Mouse (Mus musculus): ENCODE data around the gene Ntn1. TPM values are rescaled to one million over a fixed set of nuclear protein-coding genes. Genes with fewer than 3 reads are reported as not detected.

Ntn1 gene
- polyA plus RNA-seq, 1 experiment = 14.1 TPM

GRCm38 (mm10) chr11:68168427-68168826, 232.2 kb downstream of the Ntn1 start:
- 90% methylated on average over 4 of the region's 4 CpGs for WGBS
- no peak for DNase-seq (ENCODE audit: low read depth, low spot score)

- no peak for DNase-seq (ENCODE audit: low read depth, low spot score)
- WGBS = 93% methylated on average over 5 of the region's 5 CpGs
These were observed 236.2 kb downstream of the Ntn1 start for GRCm38 (mm10) chr11:68164408-68164807.

GRCm38 (mm10) chr11:68159867-68160266, 240.8 kb downstream of the Ntn1 start:
- DNase-seq (ENCODE audit: low read depth, low spot score) = no peak
- WGBS = 95% methylated on average over 4 of the region's 4 CpGs

Other genes with a start within 250 kb of the Ntn1 start
- gene Pik3r5, start 31.3 kb upstream of the Ntn1 start, polyA plus RNA-seq (2012; rRNA removed) = 4.7 and 7.3 TPM in 2 replicates
- 1.6 and 2.8 TPM in 2 replicates for gene Pik3r6, start 102.2 kb upstream of the Ntn1 start, polyA plus RNA-seq (2012; rRNA removed)
- 17.8 and 23.5 TPM in 2 replicates for gene Mfsd6l, start 155.4 kb upstream of the Ntn1 start, polyA plus RNA-seq (2012; rRNA removed)
- 0.10 and 0.59 TPM in 2 replicates for gene Ccdc42, start 186.2 kb upstream of the Ntn1 start, polyA plus RNA-seq (2012; rRNA removed)

Measured in large intestine, adult 2 months (tissue).